Mouse (Mus musculus) CH12.LX (cell line): ENCODE data around the gene Jam2. TPM values are rescaled to one million over a fixed set of nuclear protein-coding genes. Genes with fewer than 3 reads are reported as not detected.
A peak's percentile ranks its signal among the peaks of the same experiment; 100 is the strongest.

Experiments
- DNase-seq: peaks from one replicate; pipeline ENCODE4 v3.0.0-alpha.2; 2013; ENCODE audit errors: extremely low read depth
- H3K27ac ChIP-seq: 2 replicates; pipeline ENCODE4 v1.5.1; 2012; ENCODE audit warnings: low read depth, mild to moderate bottlenecking, control low read depth, moderate library complexity; ENCODE audit not compliant: insufficient read depth
- H3K27me3 ChIP-seq: replicated peaks from 2 replicates; pipeline ENCODE3; 2012; ENCODE audit warnings: inconsistent platforms
- H3K36me3 ChIP-seq, 2 experiments: replicated peaks in 1 of 2; 2 replicates each; pipeline versions ENCODE3 to v1.6.1; 2012; ENCODE audit warnings: inconsistent platforms in 1 of 2, low read length in 1 of 2, mild to moderate bottlenecking in 1 of 2, mixed read lengths in 1 of 2, moderate library complexity in 1 of 2; ENCODE audit not compliant: control insufficient read depth in 1 of 2, insufficient read depth in 1 of 2
- H3K4me1 ChIP-seq, 2 experiments: 2 replicates each; pipeline ENCODE4 v1.6.1; 2012; ENCODE audit warnings: inconsistent platforms in 1 of 2, moderate library complexity in 1 of 2; ENCODE audit not compliant: insufficient read depth in 2 of 2, control insufficient read depth in 1 of 2
- H3K4me2 ChIP-seq: 2 replicates; pipeline ENCODE4 v1.6.1; 2012; ENCODE audit warnings: low read depth, mild to moderate bottlenecking, control low read depth; ENCODE audit not compliant: poor library complexity, insufficient read depth, severe bottlenecking
- H3K4me3 ChIP-seq, 3 experiments: fragments of 150-350 bp in 1 of 3; sonication (generic) in 1 of 3; replicated peaks in 1 of 3; 2 replicates each; pipeline versions ENCODE3 to v1.5.1; 2011 to 2012; ENCODE audit warnings: low read depth in 2 of 3, low read length in 2 of 3, mild to moderate bottlenecking in 2 of 3, moderate library complexity in 2 of 3, control low read depth in 1 of 3, improper control_type of control experiment in 1 of 3, inconsistent platforms in 1 of 3, mixed read lengths in 1 of 3; ENCODE audit not compliant: poor library complexity in 1 of 3
- H3K79me2 ChIP-seq: replicated peaks from 2 replicates; pipeline ENCODE4 v1.6.1; 2012; ENCODE audit warnings: mild to moderate bottlenecking, moderate library complexity; ENCODE audit not compliant: control insufficient read depth, poor library complexity, insufficient read depth, severe bottlenecking; ENCODE audit errors: extremely low read depth
- H3K9ac ChIP-seq: 2 replicates; pipeline ENCODE4 v1.6.1; 2012; ENCODE audit warnings: low read depth, mild to moderate bottlenecking, control low read depth, moderate library complexity; ENCODE audit not compliant: insufficient read depth
- H3K9me3 ChIP-seq: replicated peaks from 2 replicates; pipeline ENCODE3; 2012; ENCODE audit warnings: low read length, inconsistent platforms, mixed read lengths
- BHLHE40 ChIP-seq: IDR thresholded peaks from 2 replicates; pipeline ENCODE4 v1.6.1; 2011; ENCODE audit warnings: mild to moderate bottlenecking, low read depth, low read length, improper control_type of control experiment
- CHD1 ChIP-seq: IDR thresholded peaks from 2 replicates; pipeline ENCODE4 v1.6.1; 2012; ENCODE audit warnings: low read depth, low read length, improper control_type of control experiment, inconsistent platforms
- CHD2 ChIP-seq: IDR thresholded peaks from 2 replicates; pipeline ENCODE4 v1.6.1; 2011; ENCODE audit warnings: low read length, improper control_type of control experiment
- CTCF ChIP-seq, 2 experiments: IDR thresholded peaks in 1 of 2; conservative IDR thresholded peaks in 1 of 2; 2 replicates each; pipeline ENCODE4 v1.5.1; 2011 to 2012; ENCODE audit warnings: low read depth in 2 of 2, low read length in 2 of 2, improper control_type of control experiment in 1 of 2, inconsistent platforms in 1 of 2, mild to moderate bottlenecking in 1 of 2, moderate library complexity in 1 of 2
- E2F4 ChIP-seq: IDR thresholded peaks from 2 replicates; pipeline ENCODE4 v1.6.1; 2011; ENCODE audit warnings: low read depth, low read length, improper control_type of control experiment; ENCODE audit not compliant: insufficient replicate concordance
- ELF1 ChIP-seq: IDR thresholded peaks from 2 replicates; pipeline ENCODE4 v1.6.1; 2014; ENCODE audit warnings: low read depth, mild to moderate bottlenecking, inconsistent platforms, low read length, improper control_type of control experiment
- ETS1 ChIP-seq: conservative IDR thresholded peaks from 2 replicates; pipeline ENCODE4 v1.6.1; 2012; ENCODE audit warnings: low read depth, mild to moderate bottlenecking, inconsistent platforms, low read length, improper control_type of control experiment, moderate library complexity
- HCFC1 ChIP-seq: IDR thresholded peaks from 2 replicates; pipeline ENCODE4 v1.6.1; 2012; ENCODE audit warnings: low read depth, mild to moderate bottlenecking, inconsistent platforms, low read length, improper control_type of control experiment
- IRF4 ChIP-seq: IDR thresholded peaks from 2 replicates; pipeline ENCODE4 v1.6.1; 2014; ENCODE audit warnings: low read depth, mild to moderate bottlenecking, inconsistent platforms, low read length, improper control_type of control experiment
- JUN ChIP-seq: IDR thresholded peaks from 2 replicates; pipeline ENCODE4 v1.6.1; 2011; ENCODE audit warnings: low read depth, mild to moderate bottlenecking, low read length, improper control_type of control experiment, moderate library complexity; ENCODE audit not compliant: insufficient read depth
- JUND ChIP-seq: conservative IDR thresholded peaks from 2 replicates; pipeline ENCODE4 v1.6.1; 2011; ENCODE audit warnings: low read depth, low read length, improper control_type of control experiment
- KAT2A ChIP-seq: IDR thresholded peaks from 2 replicates; pipeline ENCODE4 v1.6.1; 2012; ENCODE audit warnings: low read length, improper control_type of control experiment, inconsistent platforms; ENCODE audit not compliant: insufficient replicate concordance
- MAX ChIP-seq: IDR thresholded peaks from 2 replicates; pipeline ENCODE4 v1.6.1; 2011; ENCODE audit warnings: low read length, improper control_type of control experiment
- MAZ ChIP-seq: IDR thresholded peaks from 2 replicates; pipeline ENCODE4 v1.6.1; 2012; ENCODE audit warnings: low read depth, mild to moderate bottlenecking, inconsistent platforms, low read length, improper control_type of control experiment, moderate library complexity
- MXI1 ChIP-seq: IDR thresholded peaks from 2 replicates; pipeline ENCODE4 v1.6.1; 2011; ENCODE audit warnings: mild to moderate bottlenecking, low read depth, low read length, improper control_type of control experiment
- NELFE ChIP-seq: IDR thresholded peaks from 2 replicates; pipeline ENCODE4 v1.6.1; 2011; ENCODE audit warnings: low read depth, low read length, improper control_type of control experiment
- PAX5 ChIP-seq: IDR thresholded peaks from 2 replicates; pipeline ENCODE4 v1.6.1; 2012; ENCODE audit warnings: low read length, inconsistent platforms, mixed read lengths
- POLR2AphosphoS2 ChIP-seq: IDR thresholded peaks from 2 replicates; pipeline ENCODE4 v1.6.1; 2011; ENCODE audit warnings: low read depth, low read length, improper control_type of control experiment
- RAD21 ChIP-seq: IDR thresholded peaks from 2 replicates; pipeline ENCODE4 v1.6.1; 2011; ENCODE audit warnings: low read depth, mild to moderate bottlenecking, low read length, improper control_type of control experiment, moderate library complexity
- SIN3A ChIP-seq: IDR thresholded peaks from 2 replicates; pipeline ENCODE4 v1.6.1; 2012; ENCODE audit warnings: low read length, improper control_type of control experiment, inconsistent platforms
- SMC3 ChIP-seq: IDR thresholded peaks from 2 replicates; pipeline ENCODE4 v1.6.1; 2011; ENCODE audit warnings: low read depth, low read length, improper control_type of control experiment
- TBP ChIP-seq: conservative IDR thresholded peaks from 2 replicates; pipeline ENCODE4 v1.6.1; 2011; ENCODE audit warnings: low read depth, low read length, improper control_type of control experiment
- TCF12 ChIP-seq: IDR thresholded peaks from 2 replicates; pipeline ENCODE4 v1.6.1; 2014; ENCODE audit warnings: low read depth, mild to moderate bottlenecking, inconsistent platforms, low read length, improper control_type of control experiment
- USF1 ChIP-seq: IDR thresholded peaks from 2 replicates; pipeline ENCODE4 v1.6.1; 2014; ENCODE audit warnings: low read depth, mild to moderate bottlenecking, inconsistent platforms, low read length, improper control_type of control experiment
- USF2 ChIP-seq: conservative IDR thresholded peaks from 2 replicates; pipeline ENCODE4 v1.6.1; 2011; ENCODE audit warnings: low read depth, low read length, improper control_type of control experiment
- ZMIZ1 ChIP-seq: IDR thresholded peaks from 2 replicates; pipeline ENCODE4 v1.6.1; 2012; ENCODE audit warnings: low read depth, mild to moderate bottlenecking, inconsistent platforms, low read length, improper control_type of control experiment
- ZNF384 ChIP-seq: IDR thresholded peaks from 2 replicates; pipeline ENCODE4 v1.6.1; 2012; ENCODE audit warnings: low read depth, low read length, improper control_type of control experiment, inconsistent platforms
- dilution Hi-C: fragments of 300-500 bp; cut with MboI; formaldehyde crosslinking; loops from 2 replicates; pipeline ENCODE4 v1.14.3; 2020; ENCODE audit warnings: low sequenced_read_pairs; ENCODE audit not compliant: extremely low pct_unique_long_range_greater_than_20kb, extremely low pct_ligation_motif_present
- in situ Hi-C: fragments of 300-500 bp; cut with MboI; formaldehyde crosslinking; loops from 3 replicates; pipeline ENCODE4 v1.14.3; 2019; ENCODE audit warnings: low sequenced_read_pairs, low pct_ligation_motif_present, low pct_unique_long_range_greater_than_20kb, mixed read lengths
- polyA plus RNA-seq: library from polyadenylated mRNA; unstranded; fragments of >175 nt; gene quantifications from 2 replicates; pipeline ENCODE4 v1.2.1, GENCODE M21; 2012; ENCODE audit warnings: low read depth; ENCODE audit not compliant: insufficient read length
- total RNA-seq, 2 experiments: library from RNA; depleted of rRNA; stranded (reverse); fragments of 300-350 nt in 1 of 2; fragments of >200 nt in 1 of 2; gene quantifications; 2 replicates each; pipeline ENCODE4 v1.2.3; 2012 to 2014

The Jam2 gene
- total and polyA plus RNA-seq, 3 experiments: 0.08 to 0.09 TPM; not detected in 1

GRCm38 (mm10) chr16:84735166-84736105, 38.5 kb upstream of the Jam2 start, which contains the start of gene Mrpl39 (continued):
- TF ChIP-seq BHLHE40: peak; percentile 64
- TF ChIP-seq MXI1: peak; percentile 96
- TF ChIP-seq RAD21: peak; percentile 84
- TF ChIP-seq USF1: peak; percentile 39
- peak; percentile 89 for TF ChIP-seq MAX
- peak; percentile 93 for TF ChIP-seq KAT2A
- TF ChIP-seq TCF12: peak; percentile 99
- TF ChIP-seq ELF1: peak; percentile 95
- peak; percentile 95; the same call in 1 of the 2 replicates for TF ChIP-seq CHD1
- TF ChIP-seq IRF4: peak; percentile 96
- TF ChIP-seq JUN: no peak
- TF ChIP-seq ETS1: peak; percentile 67
- TF ChIP-seq NELFE: peak; percentile 94
- no peak for TF ChIP-seq PAX5
- peak; percentile 93 for TF ChIP-seq POLR2AphosphoS2
- peak; percentile 99 for TF ChIP-seq SIN3A
- TF ChIP-seq MAZ: peak; percentile 78
- TF ChIP-seq HCFC1: peak; percentile 98
- peak; percentile 78 for TF ChIP-seq ZNF384
- no peak for TF ChIP-seq USF2
- peak; percentile 87 for TF ChIP-seq CHD2
- TF ChIP-seq TBP: peak; percentile 88
- peak; percentile 74; the same call in 1 of the 2 replicates for TF ChIP-seq E2F4
- peak; percentile 92 for TF ChIP-seq SMC3

- H3K4me3 ChIP-seq: no peak overlapping the region
- H3K79me2 ChIP-seq: peaks cover 16% of the 10 kb centered on the region
- in situ Hi-C loops: loop anchor here (10.0 kb wide), 1 partner anchor 97 kb away; the partner anchor contains the start of genes Atp5j and Gabpa
- H3K27me3 ChIP-seq: no peaks in the 10 kb centered on the region
- TF ChIP-seq RAD21: peak; percentile 3; the same call in 1 of the 2 replicates
- no peak for TF ChIP-seq MAZ
- peak; percentile 58 to 78 for TF ChIP-seq CTCF (conservative IDR thresholded peaks at IDR 0.05 in 1 of 2, IDR thresholded peaks at IDR 0.05 in 1 of 2; ENCODE audit: low read depth in 2 of 2, low read length in 2 of 2)
- TF ChIP-seq NELFE: no peak
- TF ChIP-seq PAX5: no peak
- TF ChIP-seq ZMIZ1: no peak
- no peak for TF ChIP-seq JUND
- H3K4me2 ChIP-seq: no peak overlapping the region
- H3K9ac ChIP-seq: no peak overlapping the region
- DNase-seq: peak; percentile 54
- H3K9me3 ChIP-seq: no peaks in the 10 kb centered on the region
- H3K36me3 ChIP-seq: peaks cover 7 to 14% of the 10 kb centered on the region in 2 experiments
- H3K4me1 ChIP-seq: peaks cover 7 to 25% of the 10 kb centered on the region in 2 experiments
- no peak overlapping the region for H3K27ac ChIP-seq
- dilution Hi-C loops: no loop called here
Measured at GRCm38 (mm10) chr16:84737358-84737757, 36.6 kb upstream of the Jam2 start.
